Mouse (Mus musculus): ENCODE results near the gene Rnf220.

DNA sequence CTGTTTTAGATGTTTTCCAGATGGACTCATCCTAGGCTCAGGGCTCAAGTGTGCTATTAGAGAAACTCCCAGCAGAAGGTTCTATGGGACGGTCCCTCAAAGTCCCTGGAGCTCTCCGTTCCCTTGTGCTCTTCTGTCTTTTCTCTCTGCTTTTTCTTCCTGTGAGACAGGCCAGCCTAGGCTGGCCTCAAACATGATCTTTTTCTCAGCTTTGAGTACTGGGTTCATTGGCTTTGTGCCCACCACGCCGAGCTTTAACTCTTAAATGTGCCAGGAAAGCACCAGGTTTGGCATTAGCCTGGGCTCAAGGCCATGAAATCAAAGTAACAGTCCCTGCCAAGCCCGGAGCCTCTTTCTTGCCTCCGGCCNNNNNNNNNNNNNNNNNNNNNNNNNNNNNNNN is 256.0 kb downstream of the Rnf220 start:
- TF ChIP-seq CTCF (IDR thresholded peaks at IDR 0.05; ENCODE audit: extremely low read depth, insufficient read length, insufficient replicate concordance, low read depth, low read length), result no peak
- TF ChIP-seq POLR2A (IDR thresholded peaks at IDR 0.05; ENCODE audit: low read depth, low read length), result no peak

Measured in small intestine, adult 2 months (tissue).